Mouse (Mus musculus): ENCODE data around the gene Tmem212.

DNA sequence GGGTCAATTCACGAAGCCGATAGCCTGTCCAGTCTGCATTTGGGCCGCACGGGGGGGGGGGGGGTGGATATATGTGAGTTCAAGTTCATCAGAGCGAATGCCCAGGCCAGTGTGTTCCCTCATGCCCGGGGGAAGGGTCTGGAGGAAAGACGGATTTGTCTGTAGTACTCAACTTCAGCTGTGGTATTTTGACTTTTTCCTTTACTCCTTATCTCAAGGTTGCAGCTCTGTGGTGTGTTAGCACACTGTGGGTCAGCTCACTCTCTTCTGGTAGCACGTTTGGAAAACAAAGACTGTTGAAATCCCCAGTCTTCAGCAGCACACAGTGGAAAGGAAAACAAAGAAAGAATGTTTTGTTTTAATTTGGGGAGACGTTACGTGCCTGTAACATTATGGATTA lies 2.0 kb upstream of the Tmem212 start:
- TF ChIP-seq GATA1 (IDR thresholded peaks at IDR 0.05; ENCODE audit: borderline replicate concordance, low read length) (no peak), FLI1 (IDR thresholded peaks at IDR 0.05; ENCODE audit: low read length) (no peak)

All from megakaryocyte, embryonic 14.5 days (primary cell).